Mouse (Mus musculus): ENCODE results near the gene Zfp663.

GRCm38 (mm10) chr2:165346180-165346579 lies 22.3 kb downstream of the Zfp663 start:
- TF ChIP-seq POLR2A (IDR thresholded peaks at IDR 0.05; ENCODE audit: borderline replicate concordance, insufficient read depth, low read length) (no peak), CTCF (IDR thresholded peaks at IDR 0.05; ENCODE audit: borderline replicate concordance, insufficient read depth, low read depth, low read length) (no peak)
